ENCODE assay signal across 9 mouse cellular contexts in the genomic region with DNA sequence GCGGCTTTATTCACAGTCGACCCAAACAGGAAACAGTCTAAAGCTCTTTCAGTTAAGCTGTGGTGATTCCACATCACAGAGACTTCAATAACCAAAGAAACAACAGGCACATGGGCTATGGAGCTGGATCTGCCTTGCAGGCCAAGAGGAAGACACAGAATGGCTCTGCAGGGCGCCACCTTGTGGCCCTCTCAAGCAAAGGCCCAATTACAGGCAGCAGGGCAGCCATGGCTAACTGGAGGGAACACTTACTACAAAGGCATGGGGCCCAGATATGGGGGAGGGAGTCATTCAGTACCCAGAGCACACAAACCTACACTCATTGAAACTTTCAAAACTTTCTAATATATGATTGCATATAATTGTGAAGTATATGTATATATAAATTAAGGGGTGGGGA. TPM values are rescaled to one million over a fixed set of nuclear protein-coding genes. Genes with fewer than 3 reads are reported as not detected.
DNase-seq lines count a peak whose midpoint lies in the region; ATAC-seq and TF ChIP-seq lines count a peak whose summit lies in the region.
"Had no signal": no experiment of that assay in that cellular context is flagged by ENCODE, and none has a peak within 500 bp of the region (broad histone marks: within the 10 kb centered on the region; RNA-seq: fewer than 3 reads in every experiment).

No protein-coding gene starts in this region.

- H3K4me1 ChIP-seq in ES-E14 (ENCODE audit: control insufficient read depth in 2 of 2, insufficient read depth in 2 of 2, low read length in 2 of 2, poor library complexity in 1 of 2), result no peaks in the 10 kb centered on the region

- TF ChIP-seq CTCF in layer of hippocampus, adult 2 months (conservative IDR thresholded peaks at IDR 0.05), result peak; percentile 97

- no peak overlapping the region for H3K27ac ChIP-seq in ES-E14 (ENCODE audit: insufficient read depth, low read depth, low read length, poor library complexity, severe bottlenecking)
- no peak overlapping the region for H3K27ac ChIP-seq in layer of hippocampus, adult 2 months
- H3K27ac ChIP-seq: limb, embryonic 15.5 days had no signal

- no peak overlapping the region for H3K4me3 ChIP-seq in ES-E14 (ENCODE audit: insufficient read depth in 1 of 2, low read depth in 1 of 2, low read length in 2 of 2, poor library complexity in 1 of 2, severe bottlenecking in 1 of 2)
- H3K4me3 ChIP-seq in layer of hippocampus, adult 2 months, result no peak overlapping the region
- H3K4me3 ChIP-seq: limb, embryonic 15.5 days had no signal

- no peak overlapping the region for H3K9ac ChIP-seq in ES-E14 (ENCODE audit: insufficient read depth, low read depth, low read length, poor library complexity, severe bottlenecking)
- H3K9ac ChIP-seq: limb, embryonic 15.5 days had no signal

- in situ Hi-C loops in ES-E14 (cut with MboI; ENCODE audit: low sequenced_read_pairs in 2 of 2, unreplicated experiment in 2 of 2), result no loop called here

- intact Hi-C loops in heart, postnatal 25 days (cut with DNase I), result loop anchor here (5.0 to 10.0 kb wide), 2 partner anchors 58 to 240 kb away; no protein-coding TSS in a partner anchor

- peak; percentile 87 for DNase-seq in ES-E14 (ENCODE audit: low read depth, low spot score)
- peak; percentile 94 for DNase-seq in brain, adult 2 months (ENCODE audit: low read depth, low spot score)
- peak; percentile 33 for DNase-seq in heart, postnatal 25 days (ENCODE audit: low spot score)
- peak; percentile 83 to 84 for DNase-seq in layer of hippocampus, adult 2 months (ENCODE audit: low spot score in 2 of 2)
- peak; percentile 69 for DNase-seq in lung, postnatal 25 days (ENCODE audit: low spot score)
- DNase-seq in retina, postnatal 1 day, result peak; percentile 89
- peak; percentile 83 for DNase-seq in thymus, postnatal 4 days

- ATAC-seq in erythroblast, adult 5-6 weeks (replicated peaks; ENCODE audit: low FRiP score, poor library complexity, severe bottlenecking), result peak; percentile 94

- H3K9me3 ChIP-seq in ES-E14 (ENCODE audit: control insufficient read depth, insufficient read depth, low read depth, low read length), result no peaks in the 10 kb centered on the region
- H3K9me3 ChIP-seq: limb, embryonic 15.5 days had no signal

- H3K36me3 ChIP-seq in ES-E14 (ENCODE audit: control insufficient read depth, insufficient read depth, low read length, poor library complexity, severe bottlenecking), result no peaks in the 10 kb centered on the region
- H3K36me3 ChIP-seq: limb, embryonic 15.5 days had no signal

TF ChIP-seq in ES-E14, 5 proteins besides CTCF, POLR2A, EP300 and RAD21:
- no peak for TF ChIP-seq ZNF384 (IDR thresholded peaks at IDR 0.05; ENCODE audit: low read depth, low read length)
- TF ChIP-seq ZC3H11A (IDR thresholded peaks at IDR 0.05; ENCODE audit: borderline replicate concordance, low read depth, low read length), result peak; percentile 64; the same call in 1 of the 2 replicates
- TF ChIP-seq MAFK (IDR thresholded peaks at IDR 0.05; ENCODE audit: insufficient read depth, low read depth, low read length), result no peak
- TF ChIP-seq CHD2 (IDR thresholded peaks at IDR 0.05; ENCODE audit: low read depth, low read length), result no peak
- TF ChIP-seq HCFC1 (IDR thresholded peaks at IDR 0.05; ENCODE audit: borderline replicate concordance, insufficient read depth, low read length), result no peak
TF ChIP-seq in ES-E14: peak in this region for 1.

RNA-seq across cellular contexts. Expression of gene Ankmy1, which starts 7.6 kb away (rescaled TPM):
- total RNA-seq in ES-E14 (2012; rRNA removed), result 0.71 and 1.6 TPM in 2 replicates
- not detected in 2 replicates for total RNA-seq in erythroblast, adult 5-6 weeks (2015; ENCODE audit: low replicate concordance)
- not detected in 2 replicates for total RNA-seq in erythroblast, adult 5-6 weeks (2017; ENCODE audit: low replicate concordance)
- not detected for total RNA-seq in heart, postnatal 25 days (2021)
- total RNA-seq in layer of hippocampus, adult 2 months (2021), result under 1 TPM; 0.17 to 0.26 TPM

RNA-seq across cellular contexts. Expression of gene Dusp28, which starts 11.7 kb away (rescaled TPM):
- 4.8 and 6.0 TPM in 2 replicates for total RNA-seq in ES-E14 (2012; rRNA removed)
- total RNA-seq in erythroblast, adult 5-6 weeks (2015; ENCODE audit: low replicate concordance), result 5.4 TPM in 1 of 2 replicates, not detected in the other
- 0.68 TPM in 1 of 2 replicates, not detected in the other for total RNA-seq in erythroblast, adult 5-6 weeks (2017; ENCODE audit: low replicate concordance)
- total RNA-seq in heart, postnatal 25 days (2021), result 10 to 100 TPM; 11.9 to 13.2 TPM
- total RNA-seq in layer of hippocampus, adult 2 months (2021), result 10 to 100 TPM; 14.6 to 15.7 TPM

RNA-seq across cellular contexts. Expression of gene Rnpepl1, which starts 15.5 kb away (rescaled TPM):
- 15.8 and 20.2 TPM in 2 replicates for total RNA-seq in ES-E14 (2012; rRNA removed)
- 8.4 and 13.6 TPM in 2 replicates for total RNA-seq in erythroblast, adult 5-6 weeks (2015; ENCODE audit: low replicate concordance)
- 3.8 and 14.1 TPM in 2 replicates for total RNA-seq in erythroblast, adult 5-6 weeks (2017; ENCODE audit: low replicate concordance)
- 10 to 100 TPM; 77.8 to 77.9 TPM for total RNA-seq in heart, postnatal 25 days (2021)
- 10 to 100 TPM; 36.1 to 40.2 TPM for total RNA-seq in layer of hippocampus, adult 2 months (2021)

RNA-seq across cellular contexts. Expression of gene Capn10, which starts 39.1 kb away (rescaled TPM):
- 32.6 and 47.8 TPM in 2 replicates for total RNA-seq in ES-E14 (2012; rRNA removed)
- total RNA-seq in erythroblast, adult 5-6 weeks (2015; ENCODE audit: low replicate concordance), result 1.9 TPM in 1 of 2 replicates, not detected in the other
- 2.1 and 18.5 TPM in 2 replicates for total RNA-seq in erythroblast, adult 5-6 weeks (2017; ENCODE audit: low replicate concordance)
- total RNA-seq in heart, postnatal 25 days (2021), result 1 to 10 TPM; 6.9 TPM
- total RNA-seq in layer of hippocampus, adult 2 months (2021), result 10 to 100 TPM; 46.4 to 47.1 TPM

RNA-seq across cellular contexts. Expression of gene Gpr35, which starts 55.6 kb away (rescaled TPM):
- 0.22 and 0.42 TPM in 2 replicates for total RNA-seq in ES-E14 (2012; rRNA removed)
- total RNA-seq in erythroblast, adult 5-6 weeks (2015; ENCODE audit: low replicate concordance), result 1.2 and 4.2 TPM in 2 replicates
- total RNA-seq in erythroblast, adult 5-6 weeks (2017; ENCODE audit: low replicate concordance), result 1.1 and 3.2 TPM in 2 replicates
- under 1 TPM; 0.36 to 0.75 TPM for total RNA-seq in heart, postnatal 25 days (2021)
- total RNA-seq in layer of hippocampus, adult 2 months (2021), result under 1 TPM; 0.12 to 0.33 TPM

Comparison
In these comparisons a context has a peak if more than half of its experiments do, and no peak if none do; other contexts are left out.
1. DNase-seq: peak in every context shown above with its lines; median percentile 94 in brain, adult 2 months; 89 in retina, postnatal 1 day; 87 in ES-E14; 84 in layer of hippocampus, adult 2 months; 83 in thymus, postnatal 4 days; 69 in lung, postnatal 25 days; 33 in heart, postnatal 25 days.